Mouse (Mus musculus) small intestine, adult 2 months (tissue): ENCODE results near the gene Nufip1. TPM values are rescaled to one million over a fixed set of nuclear protein-coding genes. Genes with fewer than 3 reads are reported as not detected.

Experiments
- H3K27ac ChIP-seq: fragments of 200-500 bp; 2 replicates; pipeline ENCODE4 v1.5.1; 2012; ENCODE audit warnings: low read depth, low read length, control low read depth, inconsistent platforms; ENCODE audit not compliant: insufficient read depth
- H3K27me3 ChIP-seq: fragments of 200-500 bp; 2 replicates; pipeline ENCODE4 v1.6.1; 2012; ENCODE audit warnings: mild to moderate bottlenecking, moderate library complexity, low read length, inconsistent platforms; ENCODE audit not compliant: control insufficient read depth, insufficient read depth
- H3K36me3 ChIP-seq: fragments of 200-500 bp; 2 replicates; pipeline ENCODE4 v1.6.1; 2012; ENCODE audit warnings: mild to moderate bottlenecking, low read length, control low read depth, inconsistent platforms; ENCODE audit not compliant: control insufficient read depth, insufficient read depth
- H3K4me1 ChIP-seq: fragments of 200-500 bp; 2 replicates; pipeline ENCODE4 v1.6.1; 2012; ENCODE audit warnings: low read length, inconsistent platforms, mixed read lengths; ENCODE audit not compliant: control insufficient read depth, insufficient read depth, insufficient read length
- H3K4me3 ChIP-seq: fragments of 200-500 bp; 2 replicates; pipeline ENCODE4 v1.5.1; 2012; ENCODE audit warnings: low read depth, mild to moderate bottlenecking, control low read depth, inconsistent platforms, low read length, moderate library complexity
- CTCF ChIP-seq: fragments of 200-500 bp; IDR thresholded peaks from 2 replicates; pipeline ENCODE4 v1.5.1; 2012; ENCODE audit warnings: low read depth, mild to moderate bottlenecking, control low read depth, inconsistent platforms, low read length, moderate library complexity, mixed read lengths; ENCODE audit not compliant: insufficient replicate concordance, insufficient read length; ENCODE audit errors: extremely low read depth
- POLR2A ChIP-seq: fragments of 200-500 bp; IDR thresholded peaks from 2 replicates; pipeline ENCODE4 v1.6.1; 2012; ENCODE audit warnings: low read depth, mild to moderate bottlenecking, control low read depth, inconsistent platforms, low read length, moderate library complexity
- WGBS: fragments of 180-500 bp; shearing (Covaris S2); methylation state at CpG from one replicate; pipeline ENCODE4 v1.1.7; 2018; 5-methylcytosine and 5-hydroxymethylcytosine counted together
- polyA plus RNA-seq: library from polyadenylated mRNA; depleted of rRNA; stranded (reverse); fragments of >200 nt; gene quantifications from 2 replicates; pipeline ENCODE4 v1.2.3, GENCODE M21; 2012

The Nufip1 gene
- polyA plus RNA-seq, 1 experiment, result 2.9 TPM

DNA sequence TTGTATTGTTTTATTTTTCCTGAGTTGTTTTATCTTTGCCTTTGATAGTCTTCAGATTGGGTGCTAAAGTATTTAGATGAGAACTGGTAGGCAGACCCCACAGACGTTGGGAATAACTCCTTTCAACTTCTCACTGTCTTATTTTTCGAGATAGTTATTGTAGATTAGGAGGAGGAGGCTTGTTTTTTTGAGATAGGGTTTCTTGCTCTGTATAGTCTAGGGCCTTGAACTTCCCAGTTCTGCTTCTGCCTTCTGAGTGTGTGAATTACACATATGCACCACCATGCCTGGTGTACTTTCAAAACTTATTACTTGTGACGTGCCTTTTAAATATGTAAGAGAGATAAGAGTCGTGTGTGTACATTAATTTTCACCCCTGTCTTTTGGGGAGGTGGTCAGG is 17.5 kb downstream of the Nufip1 start:
- 77% methylated on average over 4 of the region's 4 CpGs for WGBS
- Histone ChIP-seq H3K36me3 (peaks cover 72% of the 10 kb centered on the region), H3K4me3 (no peak overlapping the region), H3K4me1 (no peaks in the 10 kb centered on the region), H3K27me3 (no peaks in the 10 kb centered on the region), H3K27ac (no peak overlapping the region)
- TF ChIP-seq POLR2A (no peak), CTCF (no peak)

GRCm38 (mm10) chr14:76134975-76135374 is 24.3 kb downstream of the Nufip1 start:
- WGBS, result 97% methylated on average over 4 of the region's 4 CpGs
- Histone ChIP-seq H3K27me3 (no peaks in the 10 kb centered on the region), H3K36me3 (peaks cover 45% of the 10 kb centered on the region), H3K4me1 (no peaks in the 10 kb centered on the region), H3K27ac (no peak overlapping the region), H3K4me3 (no peak overlapping the region)
- TF ChIP-seq POLR2A (no peak), CTCF (no peak)

DNA sequence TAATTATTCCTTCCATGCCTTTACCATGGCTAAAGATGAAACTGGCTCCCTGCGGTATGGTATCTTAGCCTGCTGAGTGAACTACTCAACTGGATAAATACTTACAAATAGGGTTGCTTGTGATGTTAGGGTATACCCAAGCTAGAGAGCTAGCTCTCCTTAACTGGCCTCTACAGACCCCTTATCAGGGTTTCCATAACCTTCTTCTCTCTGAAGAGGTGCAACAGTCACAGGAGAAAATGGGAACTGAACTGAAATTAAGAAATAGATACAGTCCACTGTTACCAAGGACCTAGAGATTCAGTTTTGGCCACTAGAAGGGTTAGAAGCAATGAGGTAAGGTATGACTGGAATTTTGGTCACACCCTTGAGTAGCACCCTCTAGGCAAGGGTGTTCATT is 34.6 kb downstream of the Nufip1 start:
- no peaks in the 10 kb centered on the region; the same call in 1 of the 2 replicates for H3K4me1 ChIP-seq
- no peak overlapping the region for H3K27ac ChIP-seq
- H3K4me3 ChIP-seq, result no peak overlapping the region
- H3K27me3 ChIP-seq, result no peaks in the 10 kb centered on the region
- H3K36me3 ChIP-seq, result no peaks in the 10 kb centered on the region
- no peak for TF ChIP-seq CTCF
- TF ChIP-seq POLR2A, result no peak
- WGBS, result 86% methylated on average over 1 of the region's 1 CpGs

DNA sequence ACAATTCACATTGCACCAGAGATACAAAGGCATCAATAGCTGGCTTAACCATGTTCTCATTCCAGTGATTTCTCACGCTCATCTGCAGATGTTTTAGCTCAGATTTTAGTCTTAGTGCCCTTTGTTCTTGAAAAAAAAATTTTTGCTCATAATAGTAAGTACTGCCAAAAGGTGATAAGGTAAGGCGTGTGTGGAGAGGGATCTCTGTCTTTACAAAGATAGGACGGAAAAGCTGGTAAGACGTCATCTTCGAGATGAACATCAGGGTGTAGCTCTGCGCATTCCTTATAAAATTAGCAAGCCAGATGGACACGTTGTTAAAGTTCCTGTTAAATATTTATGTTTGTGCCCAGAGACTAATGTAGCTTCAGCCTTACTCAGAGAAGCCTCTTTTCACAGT is 35.2 kb downstream of the Nufip1 start:
- no peaks in the 10 kb centered on the region for H3K36me3 ChIP-seq
- no peak overlapping the region for H3K4me3 ChIP-seq
- H3K4me1 ChIP-seq, result peaks cover 3% of the 10 kb centered on the region
- no peaks in the 10 kb centered on the region for H3K27me3 ChIP-seq
- TF ChIP-seq CTCF (no peak), POLR2A (no peak)
- 54% methylated on average over 7 of the region's 7 CpGs for WGBS
- no peak overlapping the region for H3K27ac ChIP-seq

GRCm38 (mm10) chr14:76147061-76147460 is 36.4 kb downstream of the Nufip1 start:
- H3K4me1 ChIP-seq, result peaks cover 3% of the 10 kb centered on the region
- WGBS, result 81% methylated on average over 6 of the region's 6 CpGs
- TF ChIP-seq CTCF (no peak), POLR2A (no peak)
- H3K27me3 ChIP-seq, result no peaks in the 10 kb centered on the region
- H3K36me3 ChIP-seq, result no peaks in the 10 kb centered on the region
- no peak overlapping the region for H3K4me3 ChIP-seq
- H3K27ac ChIP-seq, result no peak overlapping the region

DNA sequence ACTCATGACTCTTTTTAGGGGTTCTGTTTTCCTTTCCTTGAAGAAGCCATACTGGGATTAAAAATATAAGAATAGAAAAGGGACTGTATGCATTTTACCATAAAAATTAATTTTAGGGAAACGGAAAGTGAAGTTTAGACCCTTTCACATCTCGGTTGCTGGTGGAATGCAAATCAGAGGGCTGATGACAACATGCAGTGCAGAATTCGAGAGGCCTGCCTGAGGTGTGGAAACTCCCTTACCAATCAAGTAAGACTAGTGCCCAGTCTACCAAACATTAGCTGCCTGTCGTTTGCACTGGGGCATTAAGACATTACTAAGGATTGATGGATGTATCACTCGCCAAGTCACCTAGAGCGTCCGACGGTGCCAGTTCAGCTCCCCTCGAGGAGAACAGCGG is 37.6 kb downstream of the Nufip1 start:
- H3K36me3 ChIP-seq, result no peaks in the 10 kb centered on the region
- no peaks in the 10 kb centered on the region for H3K27me3 ChIP-seq
- TF ChIP-seq POLR2A (no peak), CTCF (no peak)
- H3K4me3 ChIP-seq, result no peak overlapping the region
- H3K4me1 ChIP-seq, result peaks cover 6% of the 10 kb centered on the region
- H3K27ac ChIP-seq, result no peak overlapping the region
- 89% methylated on average over 10 of the region's 10 CpGs for WGBS

GRCm38 (mm10) chr14:76149531-76150179 is 39.0 kb downstream of the Nufip1 start:
- no peaks in the 10 kb centered on the region for H3K27me3 ChIP-seq
- peak overlapping the region; percentile 34 for H3K4me3 ChIP-seq
- WGBS, result 9% methylated on average over 13 of the region's 13 CpGs
- TF ChIP-seq CTCF, result no peak
- TF ChIP-seq POLR2A, result peak; percentile 33; the same call in 1 of the 2 replicates
- H3K36me3 ChIP-seq, result no peaks in the 10 kb centered on the region
- peaks cover 8% of the 10 kb centered on the region for H3K4me1 ChIP-seq
- H3K27ac ChIP-seq, result peak overlapping the region; percentile 49
